In the genomic region with DNA sequence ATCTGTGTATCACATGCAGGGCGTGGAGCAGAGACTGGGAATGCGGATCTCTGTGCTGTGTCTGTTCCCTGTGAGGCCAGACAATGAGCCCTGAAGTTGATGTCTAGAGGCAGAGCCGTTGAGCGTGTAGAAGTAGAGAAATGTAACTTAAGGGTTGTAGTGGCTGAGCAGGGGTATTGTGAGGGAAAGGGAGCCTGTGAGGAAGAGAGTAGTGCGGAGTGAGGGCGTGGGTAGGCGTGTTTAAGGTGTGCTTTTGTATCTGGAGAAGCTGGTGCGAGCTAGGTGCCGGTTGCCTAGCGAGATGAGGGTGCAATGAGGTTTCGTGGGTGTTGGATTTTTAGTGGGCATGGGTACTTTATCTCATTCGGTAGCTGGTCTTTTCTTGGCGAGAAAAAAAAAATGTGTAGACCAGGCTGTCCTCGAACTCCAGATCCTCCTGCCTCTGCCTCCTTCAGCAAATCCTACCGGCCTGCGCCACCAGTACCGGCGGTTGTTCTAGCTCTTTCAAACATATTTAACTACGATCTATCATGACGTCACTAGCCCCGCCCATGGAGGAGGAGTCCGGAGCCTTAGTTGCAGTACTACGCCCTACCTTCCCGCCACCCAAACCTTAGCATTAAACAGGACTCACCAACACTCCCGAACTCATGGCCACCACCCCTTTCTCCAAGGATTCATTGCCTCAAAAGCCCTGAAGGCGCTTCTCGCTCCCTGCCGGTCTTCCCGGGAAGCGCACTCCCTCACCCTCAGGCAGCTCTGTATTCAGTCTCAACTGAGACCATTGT, we compare ENCODE assay signal across 8 mouse cellular contexts. TPM values are rescaled to one million over a fixed set of nuclear protein-coding genes. Genes with fewer than 3 reads are reported as not detected.
DNase-seq lines count a peak whose midpoint lies in the region; ATAC-seq and TF ChIP-seq lines count a peak whose summit lies in the region.

No protein-coding gene starts in this region.

- intact Hi-C loops in heart, adult 2 months (cut with DNase I): loop anchor here (1.0 to 2.0 kb wide), 2 partner anchors 39 to 74 kb away; no protein-coding TSS in a partner anchor

- no peaks in the 10 kb centered on the region for H3K9me3 ChIP-seq in embryonic facial prominence, embryonic 13.5 days
- no peaks in the 10 kb centered on the region for H3K9me3 ChIP-seq in limb, embryonic 13.5 days
- H3K9me3 ChIP-seq in midbrain, embryonic 16.5 days (replicated peaks; ENCODE audit: control insufficient read depth, low read length, poor library complexity, severe bottlenecking): no peaks in the 10 kb centered on the region

- peak; percentile 40; the same call in 1 of the 2 replicates for TF ChIP-seq POLR2A in heart, adult 2 months (IDR thresholded peaks at IDR 0.05; ENCODE audit: insufficient read depth, low read depth, low read length)

- peak; percentile 90 for TF ChIP-seq EP300 in heart, adult 2 months (IDR thresholded peaks at IDR 0.05; ENCODE audit: insufficient read depth, low read depth, low read length)

- H3K79me2 ChIP-seq in heart, adult 2 months (replicated peaks; ENCODE audit: control insufficient read depth, insufficient read depth, low read length): no peaks in the 10 kb centered on the region

- peak; percentile 82 for TF ChIP-seq CTCF in heart, adult 2 months (IDR thresholded peaks at IDR 0.05)

- H3K4me3 ChIP-seq in embryonic facial prominence, embryonic 13.5 days: peak overlapping the region; percentile 59
- peak overlapping the region; percentile 46 for H3K4me3 ChIP-seq in heart, adult 2 months
- peak overlapping the region; percentile 56 for H3K4me3 ChIP-seq in limb, embryonic 13.5 days
- H3K4me3 ChIP-seq in midbrain, embryonic 16.5 days (ENCODE audit: low read depth, low read length): peak overlapping the region; percentile 39

- H3K9ac ChIP-seq in embryonic facial prominence, embryonic 13.5 days: peak overlapping the region; percentile 73
- peak overlapping the region; percentile 71 for H3K9ac ChIP-seq in heart, adult 2 months (ENCODE audit: low read depth, low read length)
- peak overlapping the region; percentile 66 for H3K9ac ChIP-seq in limb, embryonic 13.5 days
- H3K9ac ChIP-seq in midbrain, embryonic 16.5 days (ENCODE audit: low read depth, low read length): peak overlapping the region; percentile 66

- 1% methylated on average over 30 of the region's 30 CpGs for WGBS in embryonic facial prominence, embryonic 13.5 days
- 2% methylated on average over 30 of the region's 30 CpGs for WGBS in heart, adult 2 months
- 1% methylated on average over 30 of the region's 30 CpGs for whole genome bisulfite sequencing in limb, embryonic 13.5 days
- WGBS in midbrain, embryonic 16.5 days: 2% methylated on average over 30 of the region's 30 CpGs

- H3K27me3 ChIP-seq in embryonic facial prominence, embryonic 13.5 days: no peaks in the 10 kb centered on the region
- no peaks in the 10 kb centered on the region for H3K27me3 ChIP-seq in heart, adult 2 months (ENCODE audit: control insufficient read depth, insufficient read depth, low read length)
- H3K27me3 ChIP-seq in limb, embryonic 13.5 days: no peaks in the 10 kb centered on the region
- no peaks in the 10 kb centered on the region for H3K27me3 ChIP-seq in midbrain, embryonic 16.5 days (ENCODE audit: control insufficient read depth, insufficient read depth, low read depth, low read length)

- peak overlapping the region; percentile 87 for H3K27ac ChIP-seq in embryonic facial prominence, embryonic 13.5 days
- H3K27ac ChIP-seq in heart, adult 2 months: peak overlapping the region; percentile 53
- H3K27ac ChIP-seq in limb, embryonic 13.5 days: peak overlapping the region; percentile 74; the same call in 1 of the 2 replicates
- H3K27ac ChIP-seq in midbrain, embryonic 16.5 days (ENCODE audit: low read length): peak overlapping the region; percentile 86

- peaks cover 8% of the 10 kb centered on the region for H3K4me1 ChIP-seq in embryonic facial prominence, embryonic 13.5 days
- peaks cover 3% of the 10 kb centered on the region; the same call in 1 of the 2 replicates for H3K4me1 ChIP-seq in heart, adult 2 months (ENCODE audit: control insufficient read depth, insufficient read depth, low read length)
- H3K4me1 ChIP-seq in limb, embryonic 13.5 days: 0 out of 2 replicates have a peak, but pooled peaks cover 3% of the 10 kb centered on the region
- H3K4me1 ChIP-seq in midbrain, embryonic 16.5 days (ENCODE audit: control insufficient read depth, insufficient read depth, low read length): peaks cover 5% of the 10 kb centered on the region; the same call in 1 of the 2 replicates

- ATAC-seq in embryonic facial prominence, embryonic 13.5 days (ENCODE audit: insufficient number of reproducible peaks, insufficient read depth, low FRiP score, low TSS enrichment, low read depth): peak; percentile 95
- peak; percentile 93 for ATAC-seq in limb, embryonic 13.5 days (ENCODE audit: low FRiP score, low read depth)
- peak; percentile 88 for ATAC-seq in midbrain, embryonic 16.5 days

- DNase-seq in 3134 (ENCODE audit: extremely low read depth, insufficient read length, low spot score): peak; percentile 99
- peak; percentile 92 for DNase-seq in adrenal gland, postnatal 36 days
- DNase-seq in heart, adult 2 months: peak; percentile 94 to 95
- DNase-seq in kidney, adult 8-10 months: peak; percentile 98 to 99
- DNase-seq in spleen, postnatal 10 days (ENCODE audit: low spot score in 2 of 2): peak; percentile 89 to 90

- H3K36me3 ChIP-seq in embryonic facial prominence, embryonic 13.5 days: no peaks in the 10 kb centered on the region
- H3K36me3 ChIP-seq in heart, adult 2 months (ENCODE audit: control insufficient read depth, insufficient read depth, low read length): no peaks in the 10 kb centered on the region
- no peaks in the 10 kb centered on the region for H3K36me3 ChIP-seq in limb, embryonic 13.5 days
- no peaks in the 10 kb centered on the region for H3K36me3 ChIP-seq in midbrain, embryonic 16.5 days (ENCODE audit: control insufficient read depth, insufficient read depth, low read length)

- H3K4me2 ChIP-seq in embryonic facial prominence, embryonic 13.5 days: peak overlapping the region; percentile 64
- H3K4me2 ChIP-seq in limb, embryonic 13.5 days (replicated peaks): peak overlapping the region; percentile 66
- peak overlapping the region; percentile 49 for H3K4me2 ChIP-seq in midbrain, embryonic 16.5 days (ENCODE audit: low read length)

RNA-seq across cellular contexts. Expression of a gene that starts 25.1 kb away (rescaled TPM):
- total RNA-seq in adrenal gland, postnatal 36 days (2021): under 1 TPM; 0.16 to 0.20 TPM
- 0.10 TPM in 1 of 2 replicates, not detected in the other for polyA plus RNA-seq in embryonic facial prominence, embryonic 13.5 days (2015; fragmentation: Nextera tagmentation; extraction: Ambion mirVana)
- under 1 TPM; 0.18 TPM for total RNA-seq in heart, adult 2 months (2021)
- polyA plus RNA-seq in heart, adult 2 months (2012; rRNA removed): 0.20 and 0.92 TPM in 2 replicates
- 0.15 TPM in 1 of 2 replicates, not detected in the other for polyA plus RNA-seq in limb, embryonic 13.5 days (2015; fragmentation: Nextera tagmentation; extraction: Ambion mirVana)
- polyA plus RNA-seq in midbrain, embryonic 16.5 days (2015; fragmentation: Nextera tagmentation; extraction: Ambion mirVana): not detected in 2 replicates

RNA-seq across cellular contexts. Expression of a gene that starts 41.1 kb away (rescaled TPM):
- not detected for total RNA-seq in adrenal gland, postnatal 36 days (2021)
- not detected in 2 replicates for polyA plus RNA-seq in embryonic facial prominence, embryonic 13.5 days (2015; fragmentation: Nextera tagmentation; extraction: Ambion mirVana)
- not detected for total RNA-seq in heart, adult 2 months (2021)
- polyA plus RNA-seq in heart, adult 2 months (2012; rRNA removed): not detected in 2 replicates
- not detected in 2 replicates for polyA plus RNA-seq in limb, embryonic 13.5 days (2015; fragmentation: Nextera tagmentation; extraction: Ambion mirVana)
- polyA plus RNA-seq in midbrain, embryonic 16.5 days (2015; fragmentation: Nextera tagmentation; extraction: Ambion mirVana): 0.90 and 1.3 TPM in 2 replicates

Comparison
In these comparisons a context has a peak if more than half of its experiments do, and no peak if none do; other contexts are left out.
1. Peak in every context shown above with its lines: DNase-seq, ATAC-seq, H3K4me3 ChIP-seq and H3K27ac ChIP-seq.